Mouse (Mus musculus) embryonic facial prominence, embryonic 11.5 days (tissue): ENCODE data around the gene Slc11a1. TPM values are rescaled to one million over a fixed set of nuclear protein-coding genes. Genes with fewer than 3 reads are reported as not detected.

Experiments used
- ATAC-seq: fragments of 200-750 bp; cut with Nextera tagmentation; replicated peaks from 2 replicates; pipeline ENCODE4 v1.8.0; 2017; ENCODE audit warnings: low read depth; ENCODE audit not compliant: insufficient number of reproducible peaks, low FRiP score, low TSS enrichment
- DNase-seq: peaks from one replicate; pipeline ENCODE4 v3.0.0-alpha.2; 2015; ENCODE audit warnings: low spot score
- H3K27ac ChIP-seq: fragments of 300-500 bp; sonication (generic); replicated peaks from 2 replicates; pipeline ENCODE4 v1.5.1; 2014; ENCODE audit warnings: mild to moderate bottlenecking, low read depth, low read length, control low read depth
- H3K27me3 ChIP-seq: fragments of 300-500 bp; sonication (generic); 2 replicates; pipeline ENCODE4 v1.6.1; 2014; ENCODE audit warnings: mild to moderate bottlenecking, low read length, moderate library complexity, mixed read lengths; ENCODE audit not compliant: control insufficient read depth, insufficient read depth
- H3K36me3 ChIP-seq: fragments of 300-500 bp; sonication (generic); replicated peaks from 2 replicates; pipeline ENCODE4 v1.6.1; 2014; ENCODE audit warnings: low read depth, mild to moderate bottlenecking, low read length, moderate library complexity, mixed read lengths; ENCODE audit not compliant: control insufficient read depth, insufficient read depth
- H3K4me1 ChIP-seq: fragments of 300-500 bp; sonication (generic); 2 replicates; pipeline ENCODE4 v1.6.1; 2014; ENCODE audit warnings: low read length, mixed read lengths; ENCODE audit not compliant: control insufficient read depth, insufficient read depth
- H3K4me2 ChIP-seq: fragments of 300-500 bp; sonication (generic); 2 replicates; pipeline ENCODE4 v1.6.1; 2014; ENCODE audit warnings: low read depth, mild to moderate bottlenecking, control low read depth, low read length, moderate library complexity
- H3K4me3 ChIP-seq: fragments of 300-500 bp; sonication (generic); 2 replicates; pipeline ENCODE4 v1.5.1; 2014; ENCODE audit warnings: low read depth, low read length, control low read depth
- H3K9ac ChIP-seq: fragments of 300-500 bp; sonication (generic); replicated peaks from 2 replicates; pipeline ENCODE4 v1.6.1; 2014; ENCODE audit warnings: mild to moderate bottlenecking, control low read depth, low read length
- H3K9me3 ChIP-seq: fragments of 300-500 bp; sonication (generic); replicated peaks from 2 replicates; pipeline ENCODE4 v1.6.1; 2016; ENCODE audit warnings: mild to moderate bottlenecking, low read length, inconsistent platforms, mixed read lengths; ENCODE audit not compliant: control insufficient read depth
- WGBS: fragments of 180-500 bp; shearing (Covaris S2); extraction: QIAGEN DNeasy Blood & Tissue Kit; methylation state at CpG from one replicate; pipeline ENCODE4 v1.1.7; 2014; 5-methylcytosine and 5-hydroxymethylcytosine counted together
- polyA plus RNA-seq: library from polyadenylated mRNA; unstranded; fragments of >200 nt; fragmentation: Nextera tagmentation; extraction: Ambion mirVana; gene quantifications from 2 replicates; pipeline ENCODE4 v1.2.1, GENCODE M21; 2014

Slc11a1 gene
- polyA plus RNA-seq, 1 experiment from 2014 or later: 2.4 TPM

- no peaks in the 10 kb centered on the region; the same call in 1 of the 2 replicates for H3K4me1 ChIP-seq
- ATAC-seq (no peak), DNase-seq (no peak)
- H3K36me3 ChIP-seq: no peaks in the 10 kb centered on the region
- no peak overlapping the region for H3K4me3 ChIP-seq
- H3K9me3 ChIP-seq: no peaks in the 10 kb centered on the region
- no peak overlapping the region for H3K27ac ChIP-seq
- no peak overlapping the region for H3K9ac ChIP-seq
- 73% methylated on average over 4 of the region's 4 CpGs for WGBS
- H3K4me2 ChIP-seq: no peak overlapping the region
- H3K27me3 ChIP-seq: no peaks in the 10 kb centered on the region
Measured at GRCm38 (mm10) chr1:74373372-74373771, 1.6 kb upstream of the Slc11a1 start.

- H3K9ac ChIP-seq: no peak overlapping the region
- ATAC-seq (no peak), DNase-seq (no peak)
- H3K4me3 ChIP-seq: no peak overlapping the region
- no peaks in the 10 kb centered on the region for H3K27me3 ChIP-seq
- H3K27ac ChIP-seq: no peak overlapping the region
- H3K4me1 ChIP-seq: no peaks in the 10 kb centered on the region; the same call in 1 of the 2 replicates
- no peaks in the 10 kb centered on the region for H3K9me3 ChIP-seq
- H3K4me2 ChIP-seq: no peak overlapping the region
- no peaks in the 10 kb centered on the region for H3K36me3 ChIP-seq
- 80% methylated on average over 10 of the region's 10 CpGs for WGBS
Measured at GRCm38 (mm10) chr1:74375561-74375960, 566 bp downstream of the Slc11a1 start.

GRCm38 (mm10) chr1:74376396-74376795 is 1.4 kb downstream of the Slc11a1 start:
- Histone ChIP-seq H3K36me3 (no peaks in the 10 kb centered on the region), H3K4me3 (no peak overlapping the region), H3K27me3 (no peaks in the 10 kb centered on the region), H3K27ac (no peak overlapping the region), H3K9ac (no peak overlapping the region), H3K9me3 (no peaks in the 10 kb centered on the region), H3K4me1 (no peaks in the 10 kb centered on the region; the same call in 1 of the 2 replicates), H3K4me2 (no peak overlapping the region)
- DNase-seq (no peak), ATAC-seq (no peak)
- 72% methylated on average over 4 of the region's 4 CpGs for WGBS

- no peaks in the 10 kb centered on the region for H3K27me3 ChIP-seq
- 77% methylated on average over 7 of the region's 7 CpGs for WGBS
Measured at GRCm38 (mm10) chr1:74379058-74379504, 4.1 kb downstream of the Slc11a1 start.

GRCm38 (mm10) chr1:74380484-74380883 is 5.5 kb downstream of the Slc11a1 start:
- ATAC-seq (no peak), DNase-seq (no peak)
- Histone ChIP-seq H3K27ac (no peak overlapping the region), H3K4me2 (no peak overlapping the region), H3K4me1 (no peaks in the 10 kb centered on the region), H3K27me3 (no peaks in the 10 kb centered on the region), H3K9ac (no peak overlapping the region), H3K4me3 (no peak overlapping the region), H3K36me3 (no peaks in the 10 kb centered on the region), H3K9me3 (no peaks in the 10 kb centered on the region)
- 78% methylated on average over 5 of the region's 5 CpGs for WGBS

More at GRCm38 (mm10) chr1:74379058-74379504, 4.1 kb downstream of the Slc11a1 start:
- H3K27ac ChIP-seq: no peak overlapping the region
- no peaks in the 10 kb centered on the region for H3K9me3 ChIP-seq
- no peak for ATAC-seq
- DNase-seq: no peak
- no peak overlapping the region for H3K9ac ChIP-seq
- no peak overlapping the region for H3K4me2 ChIP-seq
- H3K4me3 ChIP-seq: no peak overlapping the region
- no peaks in the 10 kb centered on the region for H3K36me3 ChIP-seq
- no peaks in the 10 kb centered on the region; the same call in 1 of the 2 replicates for H3K4me1 ChIP-seq

GRCm38 (mm10) chr1:74381588-74382021 is 6.6 kb downstream of the Slc11a1 start:
- Histone ChIP-seq H3K4me1 (no peaks in the 10 kb centered on the region), H3K4me2 (no peak overlapping the region), H3K4me3 (no peak overlapping the region), H3K9me3 (no peaks in the 10 kb centered on the region), H3K9ac (no peak overlapping the region), H3K36me3 (no peaks in the 10 kb centered on the region), H3K27ac (no peak overlapping the region), H3K27me3 (no peaks in the 10 kb centered on the region)
- ATAC-seq (no peak), DNase-seq (no peak)
- WGBS: 89% methylated on average over 10 of the region's 10 CpGs

DNA sequence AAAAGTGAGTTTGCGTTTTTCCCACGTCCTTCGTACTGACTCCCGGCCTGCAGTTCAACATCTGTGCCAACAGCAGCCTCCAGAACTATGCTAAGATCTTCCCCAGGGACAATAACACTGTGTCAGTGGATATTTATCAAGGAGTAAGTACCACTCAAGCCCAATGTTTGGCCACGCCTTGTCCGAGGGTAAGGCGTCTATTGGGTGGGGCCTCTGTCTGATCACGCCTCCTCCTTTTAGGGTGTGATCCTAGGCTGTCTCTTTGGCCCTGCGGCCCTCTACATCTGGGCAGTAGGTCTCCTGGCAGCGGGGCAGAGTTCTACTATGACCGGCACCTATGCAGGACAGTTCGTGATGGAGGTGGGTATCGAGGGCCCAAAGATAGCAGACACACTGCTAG is 8.4 kb downstream of the Slc11a1 start:
- 84% methylated on average over 13 of the region's 13 CpGs for WGBS

DNA sequence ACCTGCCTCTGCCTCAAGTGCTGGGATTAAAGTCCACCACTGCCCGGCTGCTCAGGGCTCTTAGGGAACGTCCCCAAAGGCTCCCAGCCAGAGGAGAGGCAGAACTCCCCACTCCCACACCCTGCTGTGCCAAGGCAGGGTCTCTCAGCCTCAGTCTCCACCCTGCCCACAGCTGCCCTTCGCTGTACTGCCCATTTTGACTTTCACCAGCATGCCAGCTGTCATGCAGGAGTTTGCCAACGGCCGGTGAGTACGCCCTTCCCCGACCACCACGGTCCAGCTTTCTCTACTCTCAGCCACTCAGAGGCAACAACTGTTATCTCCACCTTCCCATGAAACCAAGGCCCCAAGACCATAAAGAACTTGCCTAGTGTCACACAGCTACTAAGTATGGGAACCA is 9.5 kb downstream of the Slc11a1 start:
- ATAC-seq (no peak), DNase-seq (no peak)
- Histone ChIP-seq H3K4me1 (no peaks in the 10 kb centered on the region), H3K4me2 (no peak overlapping the region), H3K4me3 (no peak overlapping the region), H3K9me3 (no peaks in the 10 kb centered on the region), H3K27ac (no peak overlapping the region), H3K9ac (no peak overlapping the region), H3K27me3 (no peaks in the 10 kb centered on the region; the same call in 1 of the 2 replicates), H3K36me3 (no peaks in the 10 kb centered on the region)
- WGBS: 91% methylated on average over 8 of the region's 8 CpGs

More for the DNA sequence above, 8.4 kb downstream of the Slc11a1 start:
- no peak for DNase-seq
- H3K4me2 ChIP-seq: no peak overlapping the region
- ATAC-seq: no peak
- no peaks in the 10 kb centered on the region for H3K27me3 ChIP-seq
- no peaks in the 10 kb centered on the region for H3K4me1 ChIP-seq
- no peaks in the 10 kb centered on the region for H3K36me3 ChIP-seq
- no peak overlapping the region for H3K27ac ChIP-seq
- H3K4me3 ChIP-seq: no peak overlapping the region
- H3K9ac ChIP-seq: no peak overlapping the region
- no peaks in the 10 kb centered on the region for H3K9me3 ChIP-seq
